Mouse (Mus musculus) liver, postnatal 0 days (tissue): ENCODE data around the gene Klc3. TPM values are rescaled to one million over a fixed set of nuclear protein-coding genes. Genes with fewer than 3 reads are reported as not detected.
A peak's percentile ranks its signal among the peaks of the same experiment; 100 is the strongest.

Experiments used
- ATAC-seq: fragments of 200-750 bp; cut with Nextera tagmentation; 2 replicates; pipeline ENCODE4 v1.8.0; 2017; ENCODE audit warnings: mild to moderate bottlenecking, moderate library complexity
- DNase-seq: peaks from one replicate; pipeline ENCODE4 v3.0.0-alpha.2; 2016
- H3K27ac ChIP-seq: fragments of 300-500 bp; sonication (generic); 2 replicates; pipeline ENCODE4 v1.5.1; 2014; ENCODE audit warnings: antibody characterized with exemption, moderate library complexity, mild to moderate bottlenecking, low read depth
- H3K27me3 ChIP-seq: fragments of 300-500 bp; sonication (generic); 2 replicates; pipeline ENCODE4 v1.6.1; 2014; ENCODE audit warnings: low read length, control low read depth, mixed read lengths; ENCODE audit not compliant: insufficient read depth
- H3K36me3 ChIP-seq: fragments of 300-500 bp; sonication (generic); replicated peaks from 2 replicates; pipeline ENCODE4 v1.6.1; 2014; ENCODE audit warnings: mild to moderate bottlenecking, control low read depth, low read length, moderate library complexity, mixed read lengths; ENCODE audit not compliant: insufficient read depth
- H3K4me1 ChIP-seq: fragments of 300-500 bp; sonication (generic); 2 replicates; pipeline ENCODE4 v1.6.1; 2014; ENCODE audit warnings: antibody characterized with exemption, mild to moderate bottlenecking, control low read depth; ENCODE audit not compliant: insufficient read depth
- H3K4me2 ChIP-seq: fragments of 300-500 bp; sonication (generic); 2 replicates; pipeline ENCODE4 v1.6.1; 2014; ENCODE audit warnings: low read depth, mild to moderate bottlenecking, low read length, moderate library complexity, mixed read lengths
- H3K4me3 ChIP-seq: fragments of 300-500 bp; sonication (generic); 2 replicates; pipeline ENCODE4 v1.5.1; 2014; ENCODE audit warnings: low read depth, low read length
- H3K9ac ChIP-seq: fragments of 300-500 bp; sonication (generic); replicated peaks from 2 replicates; pipeline ENCODE4 v1.6.1; 2014; ENCODE audit warnings: mild to moderate bottlenecking, moderate library complexity
- H3K9me3 ChIP-seq: fragments of 300-500 bp; sonication (generic); 2 replicates; pipeline ENCODE4 v1.6.1; 2016; ENCODE audit warnings: mild to moderate bottlenecking, control low read depth, low read length, mixed read lengths
- CTCF ChIP-seq: sonication (generic); IDR thresholded peaks from 2 replicates; pipeline ENCODE4 v1.5.1; 2016; ENCODE audit warnings: antibody characterized with exemption, low read depth
- EP300 ChIP-seq: IDR thresholded peaks from 2 replicates; pipeline ENCODE4 v1.6.1; 2016; ENCODE audit warnings: antibody characterized with exemption, low read depth, mild to moderate bottlenecking
- WGBS: fragments of 180-500 bp; shearing (Covaris S2); extraction: QIAGEN DNeasy Blood & Tissue Kit; methylation state at CpG from one replicate; pipeline ENCODE4 v1.1.7; 2014; ENCODE audit not compliant: insufficient replicate concordance; 5-methylcytosine and 5-hydroxymethylcytosine counted together
- polyA plus RNA-seq: library from polyadenylated mRNA; unstranded; fragments of >200 nt; fragmentation: Nextera tagmentation; extraction: Ambion mirVana; gene quantifications from 2 replicates; pipeline ENCODE4 v1.2.1, GENCODE M21; 2015

Klc3 gene
- polyA plus RNA-seq, 1 experiment from 2014 or later = 0.32 TPM

DNA sequence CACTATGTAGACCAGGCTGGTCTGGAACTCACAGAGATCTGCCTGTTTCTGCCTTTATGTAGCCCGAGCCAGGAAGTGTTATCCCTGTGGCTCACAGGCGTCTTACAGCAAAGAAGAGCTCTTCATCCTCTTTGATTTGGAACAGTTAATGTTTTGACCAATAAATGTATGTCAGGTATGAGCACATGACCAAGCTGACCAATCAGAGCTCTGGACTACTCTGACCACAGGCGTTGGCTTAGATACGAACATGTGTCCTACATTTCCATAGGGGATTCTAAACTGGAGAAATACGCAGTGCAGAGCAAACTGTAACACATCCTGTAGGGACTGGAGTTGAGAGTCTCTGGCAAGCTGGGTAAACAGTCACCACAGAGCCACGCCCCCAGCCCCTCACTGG lies 23.0 kb upstream of the Klc3 start:
- ATAC-seq (no peak), DNase-seq (no peak)
- Histone ChIP-seq H3K4me2 (no peak overlapping the region), H3K4me1 (no peaks in the 10 kb centered on the region), H3K27me3 (no peaks in the 10 kb centered on the region; the same call in 1 of the 2 replicates), H3K4me3 (no peak overlapping the region), H3K9me3 (no peaks in the 10 kb centered on the region), H3K27ac (no peak overlapping the region), H3K9ac (no peak overlapping the region), H3K36me3 (peaks cover 43% of the 10 kb centered on the region)
- no peak for TF ChIP-seq CTCF
- no peak for TF ChIP-seq EP300
- 81% methylated on average over 6 of the region's 6 CpGs for whole genome bisulfite sequencing

DNA sequence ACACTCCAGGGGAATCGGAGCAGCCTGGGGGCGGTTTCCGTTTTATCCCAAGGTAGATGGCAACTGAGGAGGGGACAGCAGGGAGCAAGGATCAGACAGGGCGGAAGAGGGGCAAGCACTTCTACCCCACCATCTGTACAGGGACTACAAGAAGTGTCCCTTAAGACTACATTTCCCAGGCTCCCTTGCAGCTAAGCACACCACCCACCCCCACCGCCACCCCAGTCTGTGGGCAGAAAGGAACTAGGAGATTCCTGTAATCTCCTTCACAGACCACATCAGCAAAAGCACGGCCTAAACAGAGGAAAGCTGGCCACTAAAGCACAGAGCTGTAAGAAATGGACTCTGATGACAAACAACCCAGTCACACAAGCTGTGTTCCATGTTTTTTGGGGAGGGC lies 22.4 kb upstream of the Klc3 start:
- TF ChIP-seq EP300 (no peak), CTCF (no peak)
- Histone ChIP-seq H3K4me2 (no peak overlapping the region), H3K9ac (no peak overlapping the region), H3K27ac (no peak overlapping the region), H3K27me3 (peaks cover under 1% of the 10 kb centered on the region), H3K9me3 (no peaks in the 10 kb centered on the region), H3K4me1 (peaks cover 1% of the 10 kb centered on the region; the same call in 1 of the 2 replicates), H3K36me3 (peaks cover 39% of the 10 kb centered on the region), H3K4me3 (no peak overlapping the region)
- ATAC-seq (no peak), DNase-seq (no peak)
- WGBS = 78% methylated on average over 6 of the region's 6 CpGs

DNA sequence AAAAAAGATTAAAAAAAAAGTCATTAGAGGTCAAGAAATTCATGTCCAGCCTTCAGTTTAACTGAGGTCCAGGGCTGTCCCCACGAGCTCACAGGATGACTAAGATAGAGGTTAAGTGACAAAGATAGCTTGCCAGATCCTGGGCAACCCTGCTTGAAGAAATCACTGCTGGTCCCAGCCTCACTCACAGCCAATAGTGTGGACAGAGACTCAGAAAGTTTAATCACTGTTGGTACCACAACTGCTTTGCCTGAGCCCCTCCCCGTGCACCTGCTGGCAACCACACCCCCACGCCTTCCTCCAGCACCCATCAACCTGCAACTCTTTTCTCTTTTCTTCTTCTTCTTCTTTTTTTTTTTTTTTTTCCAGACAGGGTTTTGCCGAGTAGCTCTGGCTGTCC lies 20.1 kb upstream of the Klc3 start:
- H3K9me3 ChIP-seq = no peaks in the 10 kb centered on the region
- H3K36me3 ChIP-seq = peaks cover 19% of the 10 kb centered on the region
- H3K4me1 ChIP-seq = peaks cover 13% of the 10 kb centered on the region
- peaks cover 20% of the 10 kb centered on the region for H3K27me3 ChIP-seq
- H3K27ac ChIP-seq = no peak overlapping the region
- TF ChIP-seq EP300 (no peak), CTCF (no peak)
- 47% methylated on average over 4 of the region's 4 CpGs for WGBS
- H3K4me3 ChIP-seq = no peak overlapping the region
- ATAC-seq (no peak), DNase-seq (no peak)
- H3K4me2 ChIP-seq = no peak overlapping the region
- no peak overlapping the region for H3K9ac ChIP-seq

GRCm38 (mm10) chr7:19423083-19423482 lies 19.2 kb upstream of the Klc3 start:
- no peak for DNase-seq
- whole genome bisulfite sequencing = 82% methylated on average over 3 of the region's 3 CpGs
- no peak overlapping the region for H3K4me3 ChIP-seq
- no peaks in the 10 kb centered on the region for H3K9me3 ChIP-seq
- no peak overlapping the region for H3K27ac ChIP-seq
- H3K9ac ChIP-seq = no peak overlapping the region
- ATAC-seq = no peak
- H3K27me3 ChIP-seq = peaks cover 22% of the 10 kb centered on the region
- no peak overlapping the region for H3K4me2 ChIP-seq
- H3K4me1 ChIP-seq = peaks cover 13% of the 10 kb centered on the region
- no peak for TF ChIP-seq CTCF
- peaks cover 15% of the 10 kb centered on the region for H3K36me3 ChIP-seq

- peak; percentile 94 for ATAC-seq
- TF ChIP-seq EP300 = no peak
- no peak for TF ChIP-seq CTCF
- Histone ChIP-seq H3K27me3 (peaks cover 36% of the 10 kb centered on the region), H3K9me3 (no peaks in the 10 kb centered on the region), H3K27ac (no peak overlapping the region), H3K4me3 (peak overlapping the region; percentile 20; the same call in 1 of the 2 replicates), H3K4me1 (peaks cover 13% of the 10 kb centered on the region), H3K36me3 (peaks cover 6% of the 10 kb centered on the region), H3K9ac (no peak overlapping the region), H3K4me2 (peak overlapping the region; percentile 62)
- 10% methylated on average over 43 of the region's 43 CpGs for WGBS
- peak; percentile 89 for DNase-seq
These were observed 17.1 kb upstream of the Klc3 start for GRCm38 (mm10) chr7:19420821-19421636.

GRCm38 (mm10) chr7:19420121-19420520 lies 16.2 kb upstream of the Klc3 start:
- ATAC-seq = no peak
- DNase-seq = no peak
- no peaks in the 10 kb centered on the region for H3K9me3 ChIP-seq
- H3K9ac ChIP-seq = no peak overlapping the region
- H3K4me3 ChIP-seq = no peak overlapping the region
- H3K36me3 ChIP-seq = no peaks in the 10 kb centered on the region
- H3K4me1 ChIP-seq = peaks cover 13% of the 10 kb centered on the region
- no peak overlapping the region for H3K27ac ChIP-seq
- WGBS = 6% methylated on average over 26 of the region's 28 CpGs
- H3K4me2 ChIP-seq = no peak overlapping the region
- TF ChIP-seq EP300 = no peak
- TF ChIP-seq CTCF = no peak
- peaks cover 37% of the 10 kb centered on the region for H3K27me3 ChIP-seq
